ENCODE assay signal across 18 mouse cellular contexts in genomic region chr11:117707238-117707637, GRCm38 (mm10). TPM values are rescaled to one million over a fixed set of nuclear protein-coding genes. Genes with fewer than 3 reads are reported as not detected.
DNase-seq lines count a peak whose midpoint lies in the region; ATAC-seq and TF ChIP-seq lines count a peak whose summit lies in the region.
"Had no signal": no experiment of that assay in that cellular context is flagged by ENCODE, and none has a peak within 500 bp of the region (broad histone marks: within the 10 kb centered on the region; RNA-seq: fewer than 3 reads in every experiment).

No protein-coding gene starts in this region.

- POLR2A ChIA-PET in Patski (lab: Charles Lee): interaction anchor here (0.6 to 0.8 kb wide), 2 partner anchors 20 to 276 kb away, joined by 3 read pairs; no protein-coding TSS in a partner anchor

- H3K9ac ChIP-seq in heart, embryonic 13.5 days: peak overlapping the region; percentile 21; the same call in 1 of the 2 replicates
- H3K9ac ChIP-seq: forebrain, embryonic 12.5 days; hindbrain, embryonic 13.5 days; midbrain, embryonic 12.5 days; neural tube, embryonic 12.5 days had no signal

- peaks cover 2% of the 10 kb centered on the region; the same call in 1 of the 2 replicates for H3K9me3 ChIP-seq in heart, embryonic 13.5 days
- H3K9me3 ChIP-seq: forebrain, embryonic 12.5 days; hindbrain, embryonic 13.5 days; midbrain, embryonic 12.5 days; neural tube, embryonic 12.5 days had no signal

- no peak for TF ChIP-seq POLR2A in myocyte (IDR thresholded peaks at IDR 0.05; ENCODE audit: insufficient read length, low read depth)

- no peak for ATAC-seq in heart, embryonic 13.5 days (ENCODE audit: extremely low read depth, insufficient number of reproducible peaks, low FRiP score, low TSS enrichment)
- peak; percentile 67 for ATAC-seq in Patski
- ATAC-seq: inflammation-experienced regulatory T-cells, adult 6 months had no signal

- peak overlapping the region; percentile 69 for H3K27ac ChIP-seq in heart, embryonic 13.5 days (replicated peaks)
- peak overlapping the region; percentile 59; the same call in 1 of the 2 replicates for H3K27ac ChIP-seq in layer of hippocampus, adult 2 months
- H3K27ac ChIP-seq: forebrain, embryonic 12.5 days; hindbrain, embryonic 13.5 days; midbrain, embryonic 12.5 days; neural tube, embryonic 12.5 days had no signal

- in situ Hi-C loops in Patski (cut with MboI; ENCODE audit: low pct_unique_long_range_greater_than_20kb): loop anchor here (5.0 kb wide), 2 partner anchors 80 to 120 kb away; partner anchors contain the start of genes Afmid and Tk1

- no peak for DNase-seq in heart, adult 11 months
- DNase-seq in layer of hippocampus, adult 2 months (ENCODE audit: low spot score in 2 of 2): no peak
- DNase-seq in layer of hippocampus, adult 11-12 months (ENCODE audit: low spot score): no peak
- no peak for DNase-seq in Patski (ENCODE audit: low read depth, low spot score)
- no peak for DNase-seq in lung, postnatal 25 days (ENCODE audit: low spot score)
- DNase-seq: cerebellum, adult 11-12 months; cerebellum, postnatal 10 days; kidney, adult 8-10 months; kidney, postnatal 10 days; right cerebral cortex, postnatal 25 days; spleen, adult 18-20 months had no signal

- CTCF ChIA-PET in Patski (lab: Charles Lee): interaction anchor here (1.1 to 2.5 kb wide), 4 partner anchors 22 to 322 kb away, joined by 3 to 10 read pairs (median 4); no protein-coding TSS in a partner anchor

- H3K4me3 ChIP-seq in heart, embryonic 13.5 days: no peak overlapping the region
- no peak overlapping the region for H3K4me3 ChIP-seq in layer of hippocampus, adult 2 months
- H3K4me3 ChIP-seq in myocyte: no peak overlapping the region
- H3K4me3 ChIP-seq: forebrain, embryonic 12.5 days; hindbrain, embryonic 13.5 days; midbrain, embryonic 12.5 days; neural tube, embryonic 12.5 days had no signal

- H3K4me1 ChIP-seq in heart, embryonic 13.5 days: peaks cover 51% of the 10 kb centered on the region
- H3K4me1 ChIP-seq: forebrain, embryonic 12.5 days; midbrain, embryonic 12.5 days; neural tube, embryonic 12.5 days had no signal

- 29% methylated on average over 2 of the region's 2 CpGs for WGBS in heart, embryonic 13.5 days

- H3K79me2 ChIP-seq in myocyte (ENCODE audit: control insufficient read depth, insufficient read depth): peaks cover 13% of the 10 kb centered on the region

- no peaks in the 10 kb centered on the region for H3K27me3 ChIP-seq in heart, embryonic 13.5 days (replicated peaks)
- no peaks in the 10 kb centered on the region for H3K27me3 ChIP-seq in Patski
- no peaks in the 10 kb centered on the region for H3K27me3 ChIP-seq in myocyte (ENCODE audit: control insufficient read depth, insufficient read depth, insufficient read length)
- H3K27me3 ChIP-seq: forebrain, embryonic 12.5 days; hindbrain, embryonic 13.5 days; midbrain, embryonic 12.5 days; neural tube, embryonic 12.5 days had no signal

- no peak for TF ChIP-seq CTCF in layer of hippocampus, adult 2 months (conservative IDR thresholded peaks at IDR 0.05)
- no peak for TF ChIP-seq CTCF in Patski (IDR thresholded peaks at IDR 0.05)

- H3K36me3 ChIP-seq in heart, embryonic 13.5 days: peaks cover 19% of the 10 kb centered on the region
- peaks cover 4% of the 10 kb centered on the region for H3K36me3 ChIP-seq in myocyte (ENCODE audit: control insufficient read depth, insufficient read depth)

- H3ac ChIP-seq in myocyte (ENCODE audit: control insufficient read depth, insufficient read length): no peak overlapping the region

- H3K4me2 ChIP-seq in heart, embryonic 13.5 days: peak overlapping the region; percentile 4; the same call in 1 of the 2 replicates
- peak overlapping the region; percentile 1 for H3K4me2 ChIP-seq in myocyte (ENCODE audit: low read depth)
- H3K4me2 ChIP-seq: forebrain, embryonic 12.5 days; hindbrain, embryonic 13.5 days; midbrain, embryonic 12.5 days; neural tube, embryonic 12.5 days had no signal

TF ChIP-seq in myocyte, 11 proteins besides CTCF, POLR2A, EP300 and RAD21:
- TF ChIP-seq MYOG (IDR thresholded peaks at IDR 0.05; ENCODE audit: control insufficient read depth in 1 of 3, insufficient read depth in 1 of 3, insufficient read length in 2 of 3, low read depth in 2 of 3): peak in 1 of 3 experiments; percentile 58
- 0 out of 2 replicates have a peak, but pooled peaks have one; percentile 21 for TF ChIP-seq CEBPB (IDR thresholded peaks at IDR 0.05; ENCODE audit: insufficient read depth, poor library complexity, severe bottlenecking)
- no peak for TF ChIP-seq TCF12 (IDR thresholded peaks at IDR 0.05; ENCODE audit: insufficient read depth, poor library complexity, severe bottlenecking)
TF ChIP-seq in myocyte: peak in this region for 2.

RNA-seq across cellular contexts. Expression of gene Tnrc6c, which starts 53.1 kb away (rescaled TPM):
- 6.0 TPM in 2 replicates for polyA plus RNA-seq in heart, embryonic 13.5 days (2015; fragmentation: Nextera tagmentation; extraction: Ambion mirVana)
- 10 to 100 TPM; 74.7 to 82.1 TPM for total RNA-seq in layer of hippocampus, adult 2 months (2021)
- polyA plus RNA-seq in Patski (2021): 21.1 TPM
- polyA plus RNA-seq in myocyte (2012; fragmentation: generic; extraction: Trizol): 7.4 TPM
